Mouse (Mus musculus) limb, embryonic 13.5 days (tissue): ENCODE results near the gene Psma4. TPM values are rescaled to one million over a fixed set of nuclear protein-coding genes. Genes with fewer than 3 reads are reported as not detected.
"Not testable (repeated sequence)": the region's sequence is repeated elsewhere in the genome, so short reads cannot be mapped to it uniquely, and the experiment has no call there.

ENCODE experiments used
- ATAC-seq: fragments of 200-750 bp; cut with Nextera tagmentation; 2 replicates; pipeline ENCODE4 v1.8.0; 2017; ENCODE audit warnings: low read depth, moderate number of reproducible peaks, moderate TSS enrichment; ENCODE audit not compliant: low FRiP score
- H3K27ac ChIP-seq: fragments of 300-500 bp; sonication (generic); 2 replicates; pipeline ENCODE4 v1.5.1; 2015; ENCODE audit warnings: inconsistent platforms, mild to moderate bottlenecking, moderate library complexity
- H3K27me3 ChIP-seq: fragments of 300-500 bp; sonication (generic); 2 replicates; pipeline ENCODE4 v1.6.1; 2015; ENCODE audit warnings: mild to moderate bottlenecking, inconsistent platforms
- H3K36me3 ChIP-seq: fragments of 300-500 bp; sonication (generic); 2 replicates; pipeline ENCODE4 v1.6.1; 2015; ENCODE audit warnings: inconsistent platforms, mild to moderate bottlenecking, moderate library complexity
- H3K4me1 ChIP-seq: fragments of 300-500 bp; sonication (generic); 2 replicates; pipeline ENCODE4 v1.6.1; 2015; ENCODE audit warnings: inconsistent platforms
- H3K4me2 ChIP-seq: fragments of 300-500 bp; sonication (generic); replicated peaks from 2 replicates; pipeline ENCODE4 v1.6.1; 2015; ENCODE audit warnings: inconsistent platforms, mild to moderate bottlenecking, moderate library complexity
- H3K4me3 ChIP-seq: fragments of 300-500 bp; sonication (generic); 2 replicates; pipeline ENCODE4 v1.5.1; 2015; ENCODE audit warnings: moderate library complexity, mild to moderate bottlenecking, inconsistent platforms
- H3K9ac ChIP-seq: fragments of 300-500 bp; sonication (generic); 2 replicates; pipeline ENCODE4 v1.6.1; 2015; ENCODE audit warnings: mild to moderate bottlenecking, inconsistent platforms
- H3K9me3 ChIP-seq: fragments of 300-500 bp; sonication (generic); 2 replicates; pipeline ENCODE4 v1.6.1; 2016; ENCODE audit warnings: inconsistent platforms
- WGBS: fragments of 180-500 bp; shearing (Covaris S2); methylation state at CpG from one replicate; pipeline ENCODE4 v1.1.7; 2015; 5-methylcytosine and 5-hydroxymethylcytosine counted together
- polyA plus RNA-seq: library from polyadenylated mRNA; unstranded; fragments of >200 nt; fragmentation: Nextera tagmentation; extraction: Ambion mirVana; gene quantifications from 2 replicates; pipeline ENCODE4 v1.2.1, GENCODE M21; 2015

The Psma4 gene
- polyA plus RNA-seq, 1 experiment from 2014 or later: 314 TPM

DNA sequence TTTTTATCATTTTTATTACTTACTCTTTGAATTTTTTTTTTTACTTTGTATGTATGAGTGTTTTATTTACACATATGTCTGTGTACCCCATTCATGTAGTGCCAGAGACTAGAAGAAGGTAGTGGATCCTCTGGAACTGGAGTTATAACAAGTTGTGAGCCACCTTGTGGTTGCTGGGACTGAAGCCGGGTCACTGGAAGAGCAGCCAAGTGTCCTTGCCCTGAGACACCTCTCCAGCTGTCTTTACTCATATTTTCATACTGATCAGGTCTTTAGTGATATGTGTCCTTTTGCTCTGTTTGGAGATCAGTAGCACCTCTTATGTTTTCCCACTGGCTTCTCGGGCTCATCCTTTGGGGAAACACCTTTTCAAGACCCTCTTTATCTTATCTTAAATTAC, 6.1 kb upstream of the Psma4 start:
- Histone ChIP-seq H3K9ac (no peak overlapping the region), H3K4me2 (no peak overlapping the region), H3K4me3 (no peak overlapping the region), H3K27ac (no peak overlapping the region), H3K9me3 (no peaks in the 10 kb centered on the region), H3K4me1 (no peaks in the 10 kb centered on the region), H3K36me3 (peaks cover 4% of the 10 kb centered on the region; the same call in 1 of the 2 replicates), H3K27me3 (no peaks in the 10 kb centered on the region)
- WGBS: 65% methylated on average over 2 of the region's 2 CpGs
- ATAC-seq: no peak

DNA sequence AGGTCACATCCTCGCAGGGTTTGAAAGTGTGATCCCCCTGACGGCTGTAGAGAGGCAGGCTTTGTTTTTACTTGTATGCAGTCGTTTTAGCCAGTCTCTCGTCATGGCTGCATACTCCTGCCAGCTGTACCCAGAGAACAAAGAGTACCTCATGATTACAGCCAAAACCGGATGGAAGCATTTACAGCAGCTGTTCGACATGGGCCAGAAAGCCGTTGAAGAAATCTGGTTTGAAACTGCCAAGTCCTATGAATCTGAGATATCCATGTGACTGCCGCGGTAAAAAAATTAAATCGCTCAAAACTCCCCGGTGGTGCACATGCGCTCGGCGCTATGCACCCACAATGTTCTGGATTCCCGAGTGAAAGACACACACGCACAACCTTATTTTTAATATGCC, 4.3 kb upstream of the Psma4 start:
- H3K27me3 ChIP-seq: no peaks in the 10 kb centered on the region
- no peak overlapping the region for H3K4me2 ChIP-seq
- no peak overlapping the region for H3K9ac ChIP-seq
- 57% methylated on average over 16 of the region's 16 CpGs for WGBS
- H3K36me3 ChIP-seq: peaks cover 3% of the 10 kb centered on the region; the same call in 1 of the 2 replicates
- H3K9me3 ChIP-seq: no peaks in the 10 kb centered on the region
- no peak overlapping the region for H3K27ac ChIP-seq
- peaks cover 1% of the 10 kb centered on the region for H3K4me1 ChIP-seq
- H3K4me3 ChIP-seq: no peak overlapping the region
- no peak for ATAC-seq

DNA sequence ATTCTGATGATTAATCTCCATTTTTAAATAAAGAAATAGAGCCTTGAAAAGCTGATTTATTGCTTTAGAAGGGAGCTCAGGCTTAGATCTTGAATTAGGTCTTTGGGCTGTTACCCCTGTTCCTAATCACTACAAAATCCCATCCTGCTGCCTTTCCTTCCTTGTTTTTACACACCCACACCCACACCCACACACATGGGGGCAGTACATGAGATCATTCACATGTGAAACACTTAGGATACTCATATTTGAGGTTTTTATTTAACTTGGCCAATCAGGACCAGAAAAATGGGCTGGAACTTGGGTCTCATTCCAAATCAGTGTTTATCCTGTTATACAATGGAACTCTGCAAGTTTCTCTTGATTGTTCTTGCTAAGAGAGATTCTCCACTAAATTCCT, 1.1 kb upstream of the Psma4 start:
- no peaks in the 10 kb centered on the region for H3K9me3 ChIP-seq
- H3K36me3 ChIP-seq: peaks cover 27% of the 10 kb centered on the region
- ATAC-seq: no peak
- H3K9ac ChIP-seq: no peak overlapping the region
- no peak overlapping the region for H3K27ac ChIP-seq
- no peak overlapping the region for H3K4me3 ChIP-seq
- H3K4me1 ChIP-seq: peaks cover 14% of the 10 kb centered on the region
- H3K4me2 ChIP-seq: no peak overlapping the region
- no peaks in the 10 kb centered on the region for H3K27me3 ChIP-seq

DNA sequence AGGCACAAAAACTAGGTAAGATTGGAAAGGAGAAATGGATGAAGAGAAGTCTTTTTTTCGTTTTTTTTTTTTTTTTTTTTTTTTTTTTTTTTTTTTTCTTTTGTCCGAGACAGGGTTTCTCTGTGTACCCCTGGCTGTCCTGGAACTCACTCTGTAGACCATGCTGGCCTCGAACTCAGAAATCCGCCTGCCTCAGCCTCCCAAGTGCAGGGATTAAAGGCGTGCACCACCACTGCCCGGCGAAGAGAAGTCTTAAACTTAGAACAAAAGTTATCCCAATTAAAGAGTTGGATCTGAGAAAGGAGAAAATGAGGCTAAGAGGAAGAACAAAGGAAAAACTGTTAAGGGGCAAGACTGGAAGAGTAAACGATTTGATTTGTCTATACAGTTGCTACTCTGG, 428 bp upstream of the Psma4 start:
- not testable (repeated sequence) for ATAC-seq
- peaks cover 31% of the 10 kb centered on the region for H3K36me3 ChIP-seq
- peak overlapping the region; percentile 73 for H3K27ac ChIP-seq

DNA sequence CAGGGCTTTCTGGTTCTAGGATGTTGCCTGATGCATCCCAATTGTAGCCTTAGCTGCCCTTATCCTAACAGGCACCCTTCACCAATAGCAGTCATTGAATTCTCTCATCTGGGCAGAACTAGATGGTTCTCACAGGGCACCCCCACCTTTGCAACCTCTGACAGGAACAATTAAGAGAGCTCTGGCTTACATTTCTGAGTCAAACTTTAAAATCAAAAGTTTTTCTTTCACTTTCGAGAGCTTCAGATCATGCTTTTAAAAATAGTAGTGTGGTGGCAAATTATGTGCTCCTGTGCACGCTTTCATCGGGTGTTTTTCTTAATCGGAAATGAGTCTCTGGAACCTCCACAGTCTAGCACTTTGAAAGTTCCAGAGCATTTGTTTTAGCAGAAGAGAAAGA, 10.5 kb downstream of the Psma4 start:
- Histone ChIP-seq H3K4me2 (no peak overlapping the region), H3K36me3 (peaks cover 43% of the 10 kb centered on the region), H3K9ac (no peak overlapping the region), H3K27ac (no peak overlapping the region), H3K4me3 (no peak overlapping the region), H3K4me1 (no peaks in the 10 kb centered on the region), H3K27me3 (no peaks in the 10 kb centered on the region), H3K9me3 (no peaks in the 10 kb centered on the region)
- ATAC-seq: no peak
- WGBS: 90% methylated on average over 4 of the region's 4 CpGs

More for the DNA sequence above, 428 bp upstream of the Psma4 start:
- H3K4me3 ChIP-seq: peak overlapping the region; percentile 87
- 45% methylated on average over 8 of the region's 8 CpGs for WGBS
- not testable (repeated sequence) for H3K27me3 ChIP-seq, H3K9me3 ChIP-seq
- peaks cover 14% of the 10 kb centered on the region for H3K4me1 ChIP-seq
- peak overlapping the region; percentile 57; the same call in 1 of the 2 replicates for H3K9ac ChIP-seq
- H3K4me2 ChIP-seq: peak overlapping the region; percentile 78

DNA sequence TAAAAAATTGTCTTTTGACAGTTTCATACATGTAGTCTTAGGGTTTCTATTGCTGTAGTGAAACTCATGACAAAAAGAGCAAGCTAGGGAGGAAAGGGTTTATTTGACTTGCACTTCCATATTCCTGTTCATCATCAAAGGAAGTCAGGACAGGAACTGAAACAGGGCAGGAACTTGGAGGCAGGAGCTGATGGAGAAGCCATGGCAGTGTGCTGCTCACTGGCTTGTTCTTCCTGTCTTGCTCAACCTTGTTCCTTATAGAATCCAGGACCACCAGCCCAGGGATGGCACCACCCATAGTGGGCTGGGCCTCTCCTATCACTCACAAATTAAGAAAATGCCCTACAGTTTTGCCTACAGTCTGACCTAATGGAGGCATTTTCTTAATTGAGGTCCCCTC, 13.1 kb downstream of the Psma4 start:
- peaks cover 18% of the 10 kb centered on the region for H3K36me3 ChIP-seq
- no peak overlapping the region for H3K9ac ChIP-seq
- no peak overlapping the region for H3K27ac ChIP-seq
- no peaks in the 10 kb centered on the region for H3K9me3 ChIP-seq
- H3K4me1 ChIP-seq: no peaks in the 10 kb centered on the region
- ATAC-seq: no peak
- no peaks in the 10 kb centered on the region for H3K27me3 ChIP-seq
- H3K4me3 ChIP-seq: no peak overlapping the region
- H3K4me2 ChIP-seq: no peak overlapping the region

DNA sequence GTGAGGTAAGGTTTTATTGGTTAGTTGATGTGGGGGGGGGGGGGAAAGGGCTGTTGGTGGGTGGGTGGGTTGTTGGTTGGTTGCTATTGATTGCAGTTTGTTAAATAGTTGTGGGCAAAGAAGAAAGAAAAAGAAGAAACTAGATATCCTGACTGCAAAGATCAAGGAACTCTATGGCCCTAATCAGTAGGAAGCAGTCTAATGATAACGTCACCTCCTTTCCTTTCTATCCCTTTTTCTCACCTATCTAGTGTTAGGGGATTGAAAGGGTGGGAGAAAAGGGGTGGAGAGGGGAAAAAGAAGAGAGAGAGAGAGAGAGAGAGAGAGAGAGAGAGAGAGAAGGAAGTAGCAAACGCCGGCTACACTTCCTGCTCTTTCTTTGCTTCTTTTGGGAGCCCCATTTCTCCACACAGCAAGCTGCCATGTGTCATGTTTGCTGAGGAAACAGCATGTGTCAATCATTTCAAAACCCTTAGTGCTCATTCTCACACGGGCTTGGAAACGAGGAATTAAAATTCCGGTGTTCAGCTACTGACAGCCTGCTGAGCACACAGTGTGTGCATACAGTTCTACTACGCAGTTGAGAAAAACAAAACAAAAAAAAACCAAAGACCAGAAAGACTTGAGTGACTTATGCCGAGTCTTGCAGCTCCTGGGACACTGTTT, 19.5 kb downstream of the Psma4 start:
- H3K4me3 ChIP-seq: no peak overlapping the region
- no peaks in the 10 kb centered on the region for H3K9me3 ChIP-seq
- no peak overlapping the region for H3K9ac ChIP-seq
- ATAC-seq: no peak
- WGBS: 70% methylated on average over 8 of the region's 8 CpGs
- no peaks in the 10 kb centered on the region for H3K4me1 ChIP-seq
- H3K4me2 ChIP-seq: no peak overlapping the region
- no peaks in the 10 kb centered on the region for H3K27me3 ChIP-seq
- no peak overlapping the region for H3K27ac ChIP-seq
- H3K36me3 ChIP-seq: no peaks in the 10 kb centered on the region

DNA sequence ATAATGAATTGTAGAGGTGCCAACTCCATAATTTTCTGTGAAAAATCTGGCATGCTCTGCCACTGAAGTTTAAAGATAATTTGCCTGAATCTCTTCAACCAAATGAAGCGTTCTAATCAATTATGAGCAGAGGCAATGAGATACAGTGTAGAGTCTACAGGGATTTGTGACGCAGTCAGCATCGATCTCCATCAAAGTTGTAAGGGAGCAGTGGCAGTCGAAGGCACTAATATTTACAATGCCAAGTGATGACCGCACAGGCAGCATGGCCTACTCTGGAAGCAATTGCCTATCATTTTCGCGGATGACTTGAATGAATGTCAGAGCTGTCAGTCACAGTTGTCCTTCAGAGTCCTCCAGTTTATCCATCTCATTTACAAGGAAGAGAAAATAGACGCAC, 30.1 kb downstream of the Psma4 start, which contains the start of gene Chrna5:
TSS of gene Chrna5 (plus strand) at position 207 of the 400 bp plus-strand sequence.
- no peak for ATAC-seq
- H3K4me3 ChIP-seq: peak within 1 kb of the TSS; percentile 69
- peak within 1 kb of the TSS; percentile 90 for H3K4me2 ChIP-seq
- H3K36me3 ChIP-seq: no peaks in the 10 kb centered on the region
- no peaks in the 10 kb centered on the region for H3K9me3 ChIP-seq
- H3K27ac ChIP-seq: no peak within 1 kb of the TSS
- H3K9ac ChIP-seq: peak within 1 kb of the TSS; percentile 71
- peaks cover 15% of the 10 kb centered on the region for H3K4me1 ChIP-seq
- H3K27me3 ChIP-seq: peaks cover 42% of the 10 kb centered on the region
- 68% methylated on average over 8 of the region's 8 CpGs for WGBS

DNA sequence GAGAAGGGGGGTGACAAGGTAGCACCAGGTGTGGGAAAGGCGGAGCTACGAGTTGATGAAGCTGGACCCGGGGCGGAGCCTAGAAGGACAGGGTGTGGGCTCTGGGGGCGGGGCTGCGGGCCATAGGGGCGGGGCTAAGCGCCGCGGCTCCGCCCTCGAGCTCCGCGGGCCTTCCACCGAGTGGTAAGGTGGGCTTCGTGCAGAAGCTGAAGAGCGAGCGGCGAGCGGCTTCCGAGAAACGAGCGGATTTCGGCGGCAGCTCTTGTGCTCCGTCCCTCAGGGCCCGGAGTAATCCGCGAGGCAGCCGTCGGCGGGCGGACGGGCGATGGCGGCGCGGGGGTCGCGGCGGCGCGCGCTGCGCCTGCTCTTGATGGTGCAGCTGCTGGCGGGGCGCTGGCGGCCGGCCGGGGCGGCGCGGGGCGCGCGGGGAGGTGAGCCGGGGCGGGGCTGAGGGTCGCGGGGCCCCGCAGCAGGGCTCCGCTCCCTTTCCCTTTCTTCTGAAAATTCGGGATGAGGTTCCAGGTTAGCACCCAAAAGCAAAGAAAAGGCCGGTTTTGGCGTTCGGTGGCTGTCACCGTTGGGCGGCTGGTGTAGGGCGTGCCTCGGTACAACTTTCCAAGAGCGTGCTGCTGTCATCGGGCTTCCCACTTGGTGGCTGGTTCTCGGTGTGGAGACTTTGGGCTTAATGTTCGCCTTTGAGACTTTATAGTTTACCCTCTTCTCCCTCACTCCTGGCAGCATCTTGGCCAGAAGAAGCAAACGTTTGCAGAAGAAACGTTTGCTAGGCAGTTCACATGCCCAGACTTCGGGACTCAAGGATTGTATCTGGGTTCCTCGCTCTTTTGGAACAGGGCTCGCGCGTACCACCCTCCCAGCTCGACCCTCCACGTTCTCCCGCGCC, 31.0 kb downstream of the Psma4 start:
- peak; percentile 76; the same call in 1 of the 2 replicates for ATAC-seq
- Histone ChIP-seq H3K4me2 (peak overlapping the region; percentile 90), H3K27me3 (peaks cover 42% of the 10 kb centered on the region), H3K36me3 (no peaks in the 10 kb centered on the region), H3K4me1 (peaks cover 15% of the 10 kb centered on the region), H3K27ac (no peak overlapping the region), H3K4me3 (peak overlapping the region; percentile 69), H3K9me3 (no peaks in the 10 kb centered on the region), H3K9ac (peak overlapping the region; percentile 71)
- WGBS: under 1% methylated on average over 84 of the region's 85 CpGs

DNA sequence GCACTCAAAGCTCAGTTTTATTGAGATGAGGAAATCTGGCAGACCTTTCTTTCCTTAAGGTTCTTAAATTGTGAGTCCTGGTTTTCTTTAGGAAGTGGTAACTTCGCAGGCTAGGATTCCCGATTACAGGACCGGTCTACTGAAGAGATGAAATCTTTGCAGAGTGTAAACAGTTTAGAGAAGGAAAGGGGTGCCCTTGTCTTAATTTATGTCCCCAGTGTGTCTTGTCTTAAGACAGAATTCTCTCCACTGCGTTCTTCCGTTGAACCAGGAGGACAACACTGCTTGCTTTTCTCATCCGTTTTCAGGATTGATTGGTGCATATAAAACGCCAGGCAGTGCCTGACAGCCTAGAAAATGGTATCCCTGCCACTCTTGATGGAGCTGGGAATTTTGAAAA, 31.8 kb downstream of the Psma4 start:
- Histone ChIP-seq H3K4me1 (peaks cover 15% of the 10 kb centered on the region), H3K27ac (no peak overlapping the region), H3K9ac (no peak overlapping the region; the same call in 1 of the 2 replicates), H3K9me3 (no peaks in the 10 kb centered on the region), H3K4me3 (peak overlapping the region; percentile 69), H3K36me3 (no peaks in the 10 kb centered on the region), H3K27me3 (peaks cover 42% of the 10 kb centered on the region), H3K4me2 (peak overlapping the region; percentile 90)
- 5% methylated on average over 7 of the region's 7 CpGs for WGBS
- ATAC-seq: no peak

DNA sequence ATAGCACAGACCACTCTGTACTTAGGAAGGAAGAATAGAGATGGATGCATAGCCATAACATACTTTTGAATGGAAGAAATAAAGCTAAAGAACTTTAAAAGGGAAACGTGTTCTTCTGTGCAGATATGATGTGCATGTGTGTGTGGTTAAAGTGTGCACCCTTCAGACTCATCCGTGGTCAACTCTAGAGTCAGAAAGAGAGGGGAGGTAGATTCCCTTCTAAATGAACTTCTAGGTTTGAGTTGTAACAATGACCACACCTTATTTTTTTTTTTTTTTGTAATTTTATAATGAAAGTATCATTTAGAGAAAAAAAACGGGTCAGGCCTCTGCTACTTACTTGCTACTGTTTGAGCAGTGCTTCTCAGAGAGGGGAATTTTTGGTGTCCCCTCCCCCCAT, 39.8 kb downstream of the Psma4 start:
- ATAC-seq: no peak
- Histone ChIP-seq H3K4me1 (no peaks in the 10 kb centered on the region), H3K9ac (no peak overlapping the region), H3K27me3 (no peaks in the 10 kb centered on the region), H3K4me2 (no peak overlapping the region), H3K36me3 (no peaks in the 10 kb centered on the region), H3K27ac (no peak overlapping the region), H3K9me3 (no peaks in the 10 kb centered on the region), H3K4me3 (no peak overlapping the region)
- 78% methylated on average over 3 of the region's 3 CpGs for WGBS

DNA sequence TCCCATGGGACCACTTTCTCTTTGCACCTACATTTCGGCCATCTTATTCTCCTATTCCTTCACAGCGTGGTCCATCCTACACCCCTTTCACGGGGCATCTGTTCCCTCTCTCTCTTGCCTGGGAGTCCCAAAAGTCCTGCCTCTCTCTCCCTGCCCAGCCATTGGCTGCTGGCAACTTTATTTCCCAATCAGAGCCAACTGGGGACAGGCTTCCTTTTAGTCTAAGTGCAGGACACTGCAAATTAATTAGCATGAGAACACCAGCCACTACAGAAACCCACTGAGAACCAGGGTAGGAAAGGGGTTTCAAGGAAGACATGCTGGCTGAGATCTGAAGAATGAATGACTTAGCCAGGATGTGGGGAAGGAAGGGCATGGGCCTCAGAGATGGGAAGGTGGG, 43.8 kb downstream of the Psma4 start:
- H3K27me3 ChIP-seq: no peaks in the 10 kb centered on the region
- no peaks in the 10 kb centered on the region for H3K36me3 ChIP-seq
- 45% methylated on average over 3 of the region's 3 CpGs for WGBS
- no peaks in the 10 kb centered on the region for H3K4me1 ChIP-seq
- H3K9ac ChIP-seq: no peak overlapping the region
- H3K4me3 ChIP-seq: no peak overlapping the region
- no peak overlapping the region for H3K4me2 ChIP-seq
- ATAC-seq: no peak
- H3K27ac ChIP-seq: no peak overlapping the region
- H3K9me3 ChIP-seq: no peaks in the 10 kb centered on the region
